Mouse (Mus musculus) erythroblast, embryonic 14.5 days (primary cell): ENCODE data around the gene Thsd7b.

Experiments used
- GATA1 ChIP-seq: IDR thresholded peaks from 2 replicates; pipeline ENCODE4 v1.6.1; 2012; ENCODE audit warnings: low read length, inconsistent platforms, mixed read lengths
- TAL1 ChIP-seq: IDR thresholded peaks from 3 replicates; pipeline ENCODE4 v1.6.1; 2012; ENCODE audit warnings: low read length, inconsistent platforms, mixed read lengths

GRCm38 (mm10) chr1:130085207-130085606 is 812.1 kb downstream of the Thsd7b start:
- TF ChIP-seq GATA1 (no peak), TAL1 (no peak)
